Mouse (Mus musculus) C2C12 (cell line): Measurements from ENCODE around the gene Mybph.

Experiments
- CEBPB ChIP-seq: IDR thresholded peaks from one replicate; pipeline ENCODE4 v1.6.1; 2011; ENCODE audit warnings: low read depth, mild to moderate bottlenecking, control low read depth, moderate library complexity
- CTCF ChIP-seq: IDR thresholded peaks from one replicate; pipeline ENCODE4 v1.5.1; 2011; ENCODE audit not compliant: control insufficient read depth, insufficient read depth, insufficient read length
- MYOG ChIP-seq: IDR thresholded peaks from one replicate; pipeline ENCODE4 v1.6.1; 2011; ENCODE audit not compliant: control insufficient read depth, insufficient read length; ENCODE audit errors: extremely low read depth
- USF1 ChIP-seq: IDR thresholded peaks from one replicate; pipeline ENCODE4 v1.6.1; 2011; ENCODE audit warnings: low read depth, mild to moderate bottlenecking, control low read depth, moderate library complexity

GRCm38 (mm10) chr1:134160404-134160803 is 32.8 kb upstream of the Mybph start:
- no peak for TF ChIP-seq CTCF
- no peak for TF ChIP-seq CEBPB
- TF ChIP-seq MYOG: no peak
- no peak for TF ChIP-seq USF1
